ENCODE assay signal across 17 mouse cellular contexts in the genomic region with DNA sequence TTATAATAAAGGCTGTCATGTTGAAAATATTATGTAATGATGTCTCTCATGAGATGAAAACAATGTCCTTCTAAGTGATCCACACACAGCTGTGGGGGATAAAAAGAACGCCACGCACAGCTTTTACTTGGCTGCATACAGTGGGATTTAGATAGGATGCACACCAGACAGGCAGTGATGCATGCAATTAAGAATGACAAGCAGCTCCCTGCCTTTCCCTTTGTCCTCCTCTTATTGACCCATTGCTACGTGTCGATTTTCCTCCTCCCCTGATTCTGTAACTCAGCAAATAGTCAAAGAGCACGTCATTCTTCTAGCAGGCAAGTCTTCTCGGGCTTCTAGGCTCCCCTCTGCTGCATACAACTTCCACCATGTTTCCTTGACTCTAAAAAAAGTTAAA.
DNase-seq lines count a peak whose midpoint lies in the region; ATAC-seq and TF ChIP-seq lines count a peak whose summit lies in the region.
"Had no signal": no experiment of that assay in that cellular context is flagged by ENCODE, and none has a peak within 500 bp of the region (broad histone marks: within the 10 kb centered on the region; RNA-seq: fewer than 3 reads in every experiment).

No protein-coding gene starts in this region.

- no peak for ATAC-seq in kidney, postnatal 0 days (replicated peaks; ENCODE audit: low FRiP score, low read depth)
- ATAC-seq in forebrain, postnatal 0 days: 0 out of 2 replicates have a peak, but pooled peaks have one; percentile 34
- ATAC-seq in intestine, postnatal 0 days: peak; percentile 57; the same call in 1 of the 2 replicates
- ATAC-seq in neural tube, embryonic 13.5 days (ENCODE audit: low read depth): peak; percentile 68
- ATAC-seq in cerebellum, adult (ENCODE audit: insufficient number of reproducible peaks, low FRiP score, low TSS enrichment): no peak
- ATAC-seq: CD4-positive, CD25-positive, alpha-beta regulatory T cell, adult 4 months; Patski had no signal

- no peaks in the 10 kb centered on the region for H3K27me3 ChIP-seq in kidney, postnatal 0 days (ENCODE audit: insufficient read depth, low read length)
- H3K27me3 ChIP-seq in forebrain, postnatal 0 days (ENCODE audit: insufficient read depth, low read length): no peaks in the 10 kb centered on the region
- H3K27me3 ChIP-seq in intestine, postnatal 0 days (replicated peaks; ENCODE audit: control insufficient read depth, insufficient read depth, low read length): no peaks in the 10 kb centered on the region
- H3K27me3 ChIP-seq in neural tube, embryonic 13.5 days: no peaks in the 10 kb centered on the region
- H3K27me3 ChIP-seq: embryonic facial prominence, embryonic 12.5 days; limb, embryonic 13.5 days; Patski had no signal

- peaks cover 4% of the 10 kb centered on the region; the same call in 1 of the 2 replicates for H3K4me1 ChIP-seq in kidney, postnatal 0 days (replicated peaks; ENCODE audit: insufficient read depth, low read length)
- H3K4me1 ChIP-seq in forebrain, postnatal 0 days (ENCODE audit: insufficient read depth): no peaks in the 10 kb centered on the region
- no peaks in the 10 kb centered on the region for H3K4me1 ChIP-seq in intestine, postnatal 0 days (replicated peaks; ENCODE audit: control insufficient read depth, insufficient read depth, low read length)
- peaks cover 14% of the 10 kb centered on the region for H3K4me1 ChIP-seq in neural tube, embryonic 13.5 days (replicated peaks)
- H3K4me1 ChIP-seq: embryonic facial prominence, embryonic 12.5 days had no signal

- DNase-seq in kidney, postnatal 0 days (ENCODE audit: low spot score): no peak
- no peak for DNase-seq in kidney, adult 9 months
- no peak for DNase-seq in forebrain, postnatal 0 days
- no peak for DNase-seq in layer of hippocampus, adult 18-20 months (ENCODE audit: low spot score in 2 of 2)
- no peak for DNase-seq in urinary bladder, postnatal 14 days (ENCODE audit: low spot score)
- DNase-seq: adrenal gland, adult 2 months; cerebellum, postnatal 10 days; heart, postnatal 10 days; spleen, adult 18-20 months had no signal

- TF ChIP-seq CTCF in kidney, postnatal 0 days (IDR thresholded peaks at IDR 0.05; ENCODE audit: low read depth): no peak
- no peak for TF ChIP-seq CTCF in forebrain, postnatal 0 days (IDR thresholded peaks at IDR 0.05; ENCODE audit: low read depth)
- no peak for TF ChIP-seq CTCF in intestine, postnatal 0 days (IDR thresholded peaks at IDR 0.05; ENCODE audit: low read depth)

- H3K4me3 ChIP-seq in kidney, postnatal 0 days (replicated peaks; ENCODE audit: low read depth, low read length): no peak overlapping the region
- H3K4me3 ChIP-seq in forebrain, postnatal 0 days (ENCODE audit: low read depth, low read length): no peak overlapping the region
- no peak overlapping the region for H3K4me3 ChIP-seq in intestine, postnatal 0 days (ENCODE audit: low read depth, low read length)
- H3K4me3 ChIP-seq in neural tube, embryonic 13.5 days: no peak overlapping the region
- H3K4me3 ChIP-seq: embryonic facial prominence, embryonic 12.5 days; limb, embryonic 13.5 days had no signal

- H3K4me2 ChIP-seq in kidney, postnatal 0 days (ENCODE audit: low read length): 0 out of 2 replicates have a peak overlapping the region, but pooled peaks have one; percentile 21
- H3K4me2 ChIP-seq in forebrain, postnatal 0 days (ENCODE audit: low read depth): peak overlapping the region; percentile 23; the same call in 1 of the 2 replicates
- H3K4me2 ChIP-seq in intestine, postnatal 0 days (replicated peaks; ENCODE audit: low read depth): peak overlapping the region; percentile 28; the same call in 1 of the 2 replicates
- peak overlapping the region; percentile 47 for H3K4me2 ChIP-seq in neural tube, embryonic 13.5 days
- H3K4me2 ChIP-seq: embryonic facial prominence, embryonic 12.5 days; limb, embryonic 13.5 days had no signal

- WGBS in kidney, postnatal 0 days: 57% methylated on average over 6 of the region's 6 CpGs
- 25% methylated on average over 6 of the region's 6 CpGs for WGBS in forebrain, postnatal 0 days
- WGBS in intestine, postnatal 0 days: 51% methylated on average over 6 of the region's 6 CpGs
- WGBS in neural tube, embryonic 13.5 days: 35% methylated on average over 6 of the region's 6 CpGs

- H3K27ac ChIP-seq in kidney, postnatal 0 days: no peak overlapping the region
- no peak overlapping the region for H3K27ac ChIP-seq in forebrain, postnatal 0 days (ENCODE audit: low read depth, low read length)
- no peak overlapping the region; the same call in 1 of the 2 replicates for H3K27ac ChIP-seq in intestine, postnatal 0 days (ENCODE audit: low read depth, low read length)
- H3K27ac ChIP-seq in neural tube, embryonic 13.5 days (replicated peaks): peak overlapping the region; percentile 73
- H3K27ac ChIP-seq: embryonic facial prominence, embryonic 12.5 days; limb, embryonic 13.5 days; stomach, postnatal 0 days had no signal

- H3K36me3 ChIP-seq in kidney, postnatal 0 days (ENCODE audit: insufficient read depth, low read length): no peaks in the 10 kb centered on the region
- H3K36me3 ChIP-seq in forebrain, postnatal 0 days (ENCODE audit: insufficient read depth): no peaks in the 10 kb centered on the region
- no peaks in the 10 kb centered on the region; the same call in 1 of the 2 replicates for H3K36me3 ChIP-seq in intestine, postnatal 0 days (ENCODE audit: control insufficient read depth, insufficient read depth)
- H3K36me3 ChIP-seq in neural tube, embryonic 13.5 days: no peaks in the 10 kb centered on the region
- H3K36me3 ChIP-seq: embryonic facial prominence, embryonic 12.5 days had no signal

- H3K9me3 ChIP-seq in kidney, postnatal 0 days (replicated peaks; ENCODE audit: low read length): no peaks in the 10 kb centered on the region
- H3K9me3 ChIP-seq in forebrain, postnatal 0 days (ENCODE audit: low read length): no peaks in the 10 kb centered on the region
- H3K9me3 ChIP-seq in intestine, postnatal 0 days (ENCODE audit: control insufficient read depth): no peaks in the 10 kb centered on the region
- H3K9me3 ChIP-seq in neural tube, embryonic 13.5 days: no peaks in the 10 kb centered on the region
- H3K9me3 ChIP-seq: embryonic facial prominence, embryonic 12.5 days; limb, embryonic 13.5 days had no signal

- H3K9ac ChIP-seq in kidney, postnatal 0 days (ENCODE audit: low read depth, low read length): no peak overlapping the region
- H3K9ac ChIP-seq in forebrain, postnatal 0 days: no peak overlapping the region
- H3K9ac ChIP-seq in intestine, postnatal 0 days (ENCODE audit: low read depth, low read length): no peak overlapping the region
- H3K9ac ChIP-seq in neural tube, embryonic 13.5 days: 0 out of 2 replicates have a peak overlapping the region, but pooled peaks have one; percentile 56
- H3K9ac ChIP-seq: embryonic facial prominence, embryonic 12.5 days; limb, embryonic 13.5 days had no signal

Comparison
In these comparisons a context has a peak if more than half of its experiments do, and no peak if none do; other contexts are left out.
1. ATAC-seq: peak in forebrain, postnatal 0 days (single experiment), intestine, postnatal 0 days (single experiment) and neural tube, embryonic 13.5 days (single experiment); none in kidney, postnatal 0 days (single experiment) and cerebellum, adult (single experiment).
2. Peak in every context shown above with its lines, with median percentiles within 50 percentile points of each other: H3K4me2 ChIP-seq.